Mouse (Mus musculus) adrenal gland, postnatal 10 days (tissue): ENCODE data around the gene Vsnl1. TPM values are rescaled to one million over a fixed set of nuclear protein-coding genes. Genes with fewer than 3 reads are reported as not detected.

Source experiments
- DNase-seq: peaks from one replicate; pipeline ENCODE4 v3.0.0; 2021; ENCODE audit warnings: mixed read lengths
- long read RNA-seq, 2 experiments: library from polyadenylated mRNA; stranded (forward); transcript quantifications; one replicate each; pipeline ENCODE4 v2.0.0; 2021
- total RNA-seq, 2 experiments: library from RNA; stranded (reverse); gene quantifications; 2 replicates each; pipeline ENCODE4 v1.2.3; 2021

Gene Vsnl1
- total RNA-seq = 10 to 100 TPM; 18.2 to 26.9 TPM
- long read RNA-seq, experiment 1, transcript Vsnl1-201 (4 exons, 1,903 nt) = major isoform, 15 of 22 reads
- long read RNA-seq, experiment 1, partial matches to known transcripts = 0 of 22 reads
- long read RNA-seq, experiment 1, other reads (novel, unspliced or antisense) = 7 of 22 reads
- long read RNA-seq, experiment 2, transcript Vsnl1-201 (4 exons, 1,903 nt) = major isoform, 9 of 10 reads
- long read RNA-seq, experiment 2, partial matches to known transcripts = 1 of 10 reads
- long read RNA-seq, experiment 2, other reads (novel, unspliced or antisense) = 0 of 10 reads

- peak; percentile 84 for DNase-seq
Observed at GRCm38 (mm10) chr12:11436497-11437265, at the start of gene Vsnl1. TSS of gene Vsnl1 (minus strand) at chr12:11436613.

GRCm38 (mm10) chr12:11456632-11457031 is 20.2 kb upstream of the Vsnl1 start:
- no peak for DNase-seq

- DNase-seq = no peak
Observed at GRCm38 (mm10) chr12:11456213-11456612, 19.8 kb upstream of the Vsnl1 start.

GRCm38 (mm10) chr12:11455549-11456194 is 19.3 kb upstream of the Vsnl1 start, which contains the start of gene Rad51ap2:
TSS of gene Rad51ap2 (plus strand) at chr12:11456079.
- peak; percentile 98 for DNase-seq

GRCm38 (mm10) chr12:11454146-11454545 is 17.7 kb upstream of the Vsnl1 start:
- DNase-seq = no peak

- DNase-seq = peak; percentile 35
Observed at GRCm38 (mm10) chr12:11437907-11438447, 1.6 kb upstream of the Vsnl1 start.

- DNase-seq = peak; percentile 88
Observed at GRCm38 (mm10) chr12:11437266-11437906, 973 bp upstream of the Vsnl1 start.

- DNase-seq = no peak
Observed at GRCm38 (mm10) chr12:11436023-11436350, 426 bp downstream of the Vsnl1 start.

GRCm38 (mm10) chr12:11435246-11436022 is 979 bp downstream of the Vsnl1 start:
- DNase-seq = no peak

GRCm38 (mm10) chr12:11434446-11434845 is 2.0 kb downstream of the Vsnl1 start:
- no peak for DNase-seq

- DNase-seq = no peak
Observed at GRCm38 (mm10) chr12:11433716-11434115, 2.7 kb downstream of the Vsnl1 start.

- no peak for DNase-seq
Observed at GRCm38 (mm10) chr12:11433126-11433525, 3.3 kb downstream of the Vsnl1 start.

- DNase-seq = no peak
Observed at GRCm38 (mm10) chr12:11427396-11427795, 9.0 kb downstream of the Vsnl1 start.

GRCm38 (mm10) chr12:11418112-11418511 is 18.3 kb downstream of the Vsnl1 start:
- DNase-seq = no peak

GRCm38 (mm10) chr12:11407679-11408078 is 28.7 kb downstream of the Vsnl1 start:
- DNase-seq = no peak

- DNase-seq = peak; percentile 24
Observed at GRCm38 (mm10) chr12:11398791-11399190, 37.6 kb downstream of the Vsnl1 start.

GRCm38 (mm10) chr12:11397029-11397428 is 39.4 kb downstream of the Vsnl1 start:
- DNase-seq = no peak

GRCm38 (mm10) chr12:11395470-11395869 is 40.9 kb downstream of the Vsnl1 start:
- DNase-seq = no peak

GRCm38 (mm10) chr12:11392525-11392924 is 43.9 kb downstream of the Vsnl1 start:
- DNase-seq = no peak

GRCm38 (mm10) chr12:11391244-11391949 is 45.0 kb downstream of the Vsnl1 start:
- DNase-seq = peak; percentile 36

GRCm38 (mm10) chr12:11389141-11389540 is 47.3 kb downstream of the Vsnl1 start:
- DNase-seq = no peak
